Mouse (Mus musculus): Measurements from ENCODE around the gene Dennd4c.

The Dennd4c gene

DNA sequence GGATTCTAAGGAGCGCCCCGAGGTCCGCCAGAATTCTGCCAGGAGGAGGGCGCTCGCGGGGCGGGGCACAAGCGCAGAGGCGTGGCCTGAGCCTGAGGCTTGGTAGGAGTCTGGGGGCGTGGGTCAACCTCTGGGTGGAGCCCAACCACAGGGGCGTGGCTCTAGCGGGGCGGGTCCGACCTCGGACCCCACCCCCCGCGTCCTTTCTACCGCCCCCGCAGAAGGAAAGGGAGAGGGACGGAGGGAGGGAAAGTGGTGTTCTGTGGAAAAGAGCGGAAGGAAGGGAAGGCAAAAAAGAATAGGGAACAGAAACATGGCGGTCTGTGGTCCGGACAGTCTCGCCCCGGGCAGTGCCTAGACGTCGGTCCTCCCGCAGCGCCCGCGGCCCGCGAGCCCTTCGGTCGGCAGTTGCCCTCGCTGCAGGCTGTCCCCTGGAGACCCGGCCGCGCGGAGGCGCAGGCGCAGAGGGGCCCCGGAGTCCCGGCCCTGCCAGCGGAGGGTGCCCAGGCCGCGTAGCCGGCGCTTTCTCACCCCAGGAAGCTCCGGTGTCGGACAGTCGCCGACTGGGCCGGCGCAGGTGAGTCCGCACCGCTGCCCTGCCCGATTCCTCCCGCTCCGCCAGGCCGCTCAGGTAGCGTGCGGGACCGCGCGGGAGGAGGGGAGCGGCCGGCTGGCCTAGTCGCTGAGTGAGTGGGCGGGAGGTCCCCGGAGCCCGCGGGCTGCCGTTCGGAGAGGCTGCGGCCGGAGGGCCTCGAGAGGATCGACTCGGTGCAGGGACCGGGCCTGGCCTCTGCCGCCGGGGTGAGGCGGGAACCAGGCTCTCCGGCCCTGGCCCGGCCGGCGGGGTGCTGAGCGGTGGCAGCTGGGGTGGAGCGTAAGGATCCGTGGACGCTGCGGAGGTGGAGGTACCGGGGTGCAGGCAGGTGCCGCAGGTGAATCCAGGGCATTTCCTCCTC is at the start of gene Dennd4c:
TSS of gene Dennd4c (plus strand) at position 220 of the 956 bp plus-strand sequence.
- DNase-seq, result peak; percentile 97

DNA sequence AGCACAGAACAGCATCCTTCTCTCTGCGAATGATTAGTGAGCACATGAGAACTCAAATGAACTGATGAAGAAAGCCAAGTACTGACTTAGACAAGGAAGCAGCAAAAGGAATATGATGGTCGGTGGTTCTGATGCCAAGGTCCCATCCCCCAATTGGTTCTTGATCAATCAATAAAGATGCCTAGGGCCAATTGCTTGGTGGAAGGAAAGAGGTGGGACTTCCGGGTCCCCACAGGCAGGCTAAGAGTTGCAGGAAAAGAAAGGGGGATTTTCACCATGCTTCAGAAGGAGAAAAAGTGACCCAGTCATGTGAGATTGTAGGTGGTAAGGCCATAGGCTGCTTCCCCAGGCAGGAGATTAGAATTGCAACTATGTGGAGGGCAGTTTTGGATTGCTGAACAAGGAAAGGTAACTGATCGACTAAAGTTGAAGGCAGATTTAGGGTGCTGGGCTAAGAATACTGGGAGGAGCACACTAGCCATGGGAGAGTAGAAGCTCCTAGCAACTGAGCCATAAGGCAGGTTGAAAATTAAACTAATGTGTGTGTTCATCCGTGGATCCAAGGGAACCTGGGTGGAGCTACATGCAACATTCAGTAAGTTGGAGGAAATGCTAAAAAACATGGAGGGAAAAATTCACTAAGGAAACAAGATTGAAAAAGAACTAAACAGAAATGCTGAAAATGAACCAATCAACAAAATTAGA is 49.0 kb upstream of the Dennd4c start:
- peak; percentile 36 for DNase-seq

DNA sequence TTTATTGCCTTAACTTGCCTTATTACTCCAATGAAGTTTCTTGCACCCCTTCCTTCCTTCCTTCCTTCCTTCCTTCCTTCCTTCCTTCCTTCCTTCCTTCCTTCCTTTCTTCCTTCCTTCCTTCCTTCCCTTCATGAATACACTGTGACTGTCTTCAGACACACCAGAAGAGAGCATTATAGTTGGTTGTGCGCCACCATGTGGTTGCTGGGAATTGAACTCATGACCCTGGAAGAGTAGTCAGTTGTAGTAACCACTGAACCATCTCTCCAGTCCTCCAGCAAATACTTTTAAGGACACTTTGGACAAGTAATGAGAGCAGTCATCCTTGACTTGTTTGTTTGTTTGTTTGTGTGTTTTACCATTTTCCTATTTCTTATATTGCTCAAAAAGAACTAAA is 39.6 kb upstream of the Dennd4c start:
- DNase-seq, result no peak

DNA sequence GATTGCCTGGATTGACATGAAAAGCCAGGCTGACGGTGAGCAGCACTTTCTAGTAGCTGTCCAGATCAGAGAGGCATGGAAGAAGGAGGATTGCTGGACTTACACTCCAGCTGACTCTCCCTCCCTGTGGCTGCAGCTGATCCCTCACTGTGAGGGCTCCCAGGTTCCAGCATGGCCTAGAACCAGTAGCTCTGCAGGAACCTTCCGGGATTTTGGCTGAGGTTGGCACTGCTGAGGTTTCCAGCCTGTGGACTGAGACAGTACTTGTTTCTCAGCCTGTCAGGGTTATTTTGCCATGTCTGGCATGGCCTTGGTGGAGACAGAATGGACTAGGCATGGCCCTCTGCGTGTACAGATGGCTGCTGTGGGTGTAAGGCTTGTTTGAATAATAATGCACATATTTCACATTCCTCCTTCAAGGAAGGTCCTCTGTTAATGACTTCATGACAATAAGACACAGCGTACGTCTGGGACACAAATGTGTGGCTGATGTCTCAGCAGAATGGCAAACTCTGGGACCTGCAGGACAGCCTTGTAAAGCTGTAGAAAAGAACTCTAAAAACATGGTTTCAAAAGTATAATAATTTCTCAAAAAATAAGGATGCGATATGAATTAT is 38.2 kb upstream of the Dennd4c start:
- DNase-seq, result no peak

DNA sequence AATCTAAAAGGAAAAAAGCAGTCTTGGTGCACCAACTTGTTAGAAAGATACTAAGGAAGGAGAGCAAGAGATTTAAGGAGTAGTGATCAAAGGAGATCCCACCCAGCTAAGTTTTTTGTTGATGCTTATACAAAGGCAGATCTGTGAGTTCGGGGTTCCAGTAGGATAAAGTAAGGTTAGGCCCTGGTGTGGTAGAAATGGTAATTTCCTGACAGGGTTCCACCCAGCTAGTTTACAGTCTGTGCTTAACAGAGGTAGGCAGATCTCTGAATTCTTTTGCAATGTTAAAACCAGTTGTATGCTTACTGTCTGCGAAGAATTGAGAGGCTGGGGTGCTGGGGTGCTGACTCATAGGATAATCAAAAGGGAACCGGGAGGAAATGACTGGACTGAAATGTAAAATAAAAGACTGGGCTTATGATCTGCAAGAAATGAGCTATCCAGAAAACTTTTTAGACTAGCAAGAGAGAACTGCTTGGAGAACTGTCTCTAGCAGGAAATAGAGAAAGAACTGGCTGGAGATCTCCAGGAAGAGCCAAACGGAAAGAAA is 37.6 kb upstream of the Dennd4c start:
- DNase-seq, result no peak

DNA sequence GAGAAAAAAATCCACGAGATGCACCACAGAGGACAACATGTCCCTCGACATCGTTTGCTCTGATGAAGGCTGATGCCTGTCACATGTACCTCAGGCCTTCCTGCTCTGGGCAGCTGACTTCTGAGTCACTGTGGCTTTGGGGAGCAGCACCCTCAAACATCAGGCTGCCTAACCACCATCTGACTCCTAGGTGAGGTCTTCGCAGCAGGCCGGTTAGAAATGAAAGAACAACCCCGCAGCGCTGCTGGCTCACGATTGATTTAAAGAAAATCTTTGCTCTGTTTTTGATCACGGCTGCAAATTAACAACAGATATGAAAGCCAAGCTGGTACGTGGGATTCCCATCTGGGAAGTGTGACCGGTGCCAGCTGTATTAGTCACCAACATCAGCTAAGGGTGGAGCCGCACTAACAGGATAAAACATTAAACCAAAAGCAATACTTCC is 35.6 kb upstream of the Dennd4c start:
- DNase-seq, result no peak

DNA sequence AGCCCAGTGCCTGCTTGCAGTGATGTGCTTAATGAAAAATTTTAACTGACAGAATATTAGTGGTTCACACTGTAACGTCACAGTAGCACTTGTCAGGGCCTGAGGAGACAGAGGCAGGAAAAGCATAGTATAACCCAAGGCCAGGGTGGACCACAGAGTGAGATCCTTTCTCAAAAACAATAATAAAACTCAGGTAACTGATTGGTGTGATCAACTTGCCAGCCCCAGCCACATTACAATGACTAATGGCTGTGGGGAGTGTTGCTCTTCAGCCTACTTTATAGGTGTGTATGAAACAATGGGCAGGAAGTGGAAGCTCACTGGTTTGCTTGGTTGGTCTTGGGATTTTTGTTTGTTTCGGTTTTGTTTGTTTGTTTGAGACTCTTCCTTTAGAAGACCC is 34.8 kb upstream of the Dennd4c start:
- no peak for DNase-seq

DNA sequence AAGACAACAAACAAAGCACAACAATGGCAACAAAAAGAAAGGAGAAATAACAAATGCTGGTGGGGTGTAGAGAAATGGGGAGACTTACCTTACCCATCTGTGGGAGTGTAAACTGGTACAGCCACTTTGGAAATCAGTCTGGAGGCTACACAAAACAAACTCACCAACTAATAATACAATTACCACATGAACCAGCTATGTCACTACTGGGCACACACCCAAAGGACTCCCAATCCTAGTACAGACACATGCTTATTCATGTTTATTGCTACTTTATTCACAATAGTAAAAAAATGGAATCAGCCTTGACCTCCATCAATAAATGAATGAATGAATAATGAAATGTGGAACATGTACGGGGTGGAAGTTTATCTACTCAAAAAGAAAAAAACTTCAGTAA is 33.0 kb upstream of the Dennd4c start:
- no peak for DNase-seq

DNA sequence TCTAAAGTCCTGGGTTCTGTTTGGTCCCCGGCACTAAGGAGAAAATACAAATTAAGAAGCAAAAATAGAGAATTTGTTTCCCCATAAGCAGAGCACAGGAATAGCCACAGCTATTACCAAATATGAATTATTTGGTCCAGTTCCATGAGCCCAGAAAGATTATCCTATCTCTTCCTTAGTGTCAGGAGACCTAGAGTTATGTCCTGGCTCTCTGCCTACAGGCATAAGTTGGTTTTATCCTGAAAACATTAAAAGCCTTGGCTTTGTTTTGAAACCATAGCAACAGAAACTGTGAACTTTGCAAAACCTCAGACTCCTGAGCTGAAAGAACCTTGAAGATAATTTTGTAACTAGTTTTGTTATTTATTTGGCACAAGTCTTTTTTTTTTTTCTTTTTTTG is 31.2 kb upstream of the Dennd4c start:
- peak; percentile 17 for DNase-seq

DNA sequence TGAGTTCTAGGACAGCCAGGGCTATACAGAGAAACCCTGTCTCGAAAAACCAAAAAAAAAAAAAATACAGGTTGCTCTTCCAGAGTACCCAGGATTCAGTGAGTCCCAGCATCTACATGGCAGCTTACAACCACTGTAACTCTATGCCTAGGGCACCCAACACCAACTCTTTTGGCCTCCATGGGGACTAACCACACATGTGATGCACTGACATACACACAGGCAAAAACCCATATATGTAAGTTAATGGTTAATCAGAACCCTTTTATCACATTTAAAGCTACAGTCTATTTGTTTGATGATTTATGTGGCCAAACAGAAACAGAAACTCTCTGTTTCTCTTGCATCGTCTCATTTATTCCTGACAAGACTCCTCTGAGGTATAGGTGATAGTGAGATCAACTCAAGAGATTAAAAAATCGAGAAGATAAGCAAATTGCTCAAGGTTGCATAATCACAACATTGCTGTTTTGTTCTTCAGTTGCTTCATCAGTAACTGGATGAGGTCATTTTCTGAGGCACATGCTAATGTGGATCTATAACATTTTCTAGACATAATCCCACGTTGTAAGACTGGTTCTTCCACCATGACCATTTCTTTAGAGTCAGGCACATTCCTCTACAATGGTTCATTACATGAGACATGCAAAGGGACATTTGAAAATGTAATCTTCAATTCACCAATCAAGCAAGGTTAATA is 29.3 kb upstream of the Dennd4c start:
- DNase-seq, result no peak

DNA sequence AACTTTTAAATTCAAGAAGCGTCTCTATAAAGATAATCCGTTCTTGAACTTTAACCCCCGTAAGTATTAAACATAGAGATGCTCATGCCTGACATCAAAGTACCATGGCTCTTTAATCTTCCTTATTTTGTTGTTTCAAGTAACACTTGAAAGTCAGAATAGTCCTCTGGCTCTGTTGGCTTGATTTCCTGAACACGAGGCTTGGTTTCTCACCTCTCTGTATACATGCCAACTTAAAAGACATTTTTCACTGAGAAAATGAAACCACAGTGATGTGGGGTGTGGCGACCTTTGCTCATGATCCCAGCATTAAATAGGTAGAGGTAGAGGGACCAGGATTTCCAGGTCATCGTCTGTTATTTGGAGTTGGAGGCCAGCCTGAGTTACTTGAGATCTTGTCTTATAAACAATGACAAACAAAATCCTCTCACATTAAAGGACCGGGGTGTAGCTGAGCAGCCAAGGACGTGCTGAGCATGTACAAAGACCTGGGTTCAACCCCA is 26.4 kb upstream of the Dennd4c start:
- DNase-seq, result no peak

DNA sequence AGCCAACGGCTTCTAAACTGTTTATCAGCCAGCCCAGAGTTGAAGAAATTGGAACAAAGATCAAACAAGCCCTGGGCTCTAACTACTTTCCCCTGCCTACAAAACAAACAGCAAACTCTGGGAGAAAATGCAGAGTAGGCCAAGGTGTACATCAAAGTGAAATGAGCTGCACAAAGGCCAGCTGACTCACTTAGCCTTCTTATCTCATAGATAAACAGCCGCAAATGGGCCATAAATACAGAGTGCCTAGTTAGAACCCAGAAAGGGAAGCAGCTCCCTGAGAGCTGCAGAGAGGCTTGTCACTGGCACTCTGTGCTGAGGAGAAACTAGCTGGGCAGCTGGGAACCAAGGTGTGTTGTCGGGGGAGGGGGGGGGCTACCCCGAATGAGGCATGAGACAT is 23.2 kb upstream of the Dennd4c start:
- DNase-seq, result no peak

DNA sequence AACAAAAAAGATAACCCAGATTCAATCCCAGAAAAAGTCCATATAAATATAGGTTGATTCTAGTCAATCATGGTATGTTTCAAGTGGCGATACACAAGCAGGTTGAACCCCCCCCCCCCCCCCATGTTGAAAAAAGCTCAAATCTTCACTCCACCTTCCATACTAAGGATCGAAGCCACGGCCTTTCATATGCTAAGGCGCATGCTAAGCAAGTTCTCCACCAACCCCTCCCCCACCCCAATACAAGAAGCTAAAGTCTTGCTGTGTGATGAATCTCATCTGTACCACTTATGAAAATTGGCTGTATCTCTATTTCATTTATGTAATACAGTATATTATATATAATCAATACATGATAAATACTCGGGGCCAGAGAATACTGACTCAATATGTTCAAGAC is 22.2 kb upstream of the Dennd4c start:
- no peak for DNase-seq

DNA sequence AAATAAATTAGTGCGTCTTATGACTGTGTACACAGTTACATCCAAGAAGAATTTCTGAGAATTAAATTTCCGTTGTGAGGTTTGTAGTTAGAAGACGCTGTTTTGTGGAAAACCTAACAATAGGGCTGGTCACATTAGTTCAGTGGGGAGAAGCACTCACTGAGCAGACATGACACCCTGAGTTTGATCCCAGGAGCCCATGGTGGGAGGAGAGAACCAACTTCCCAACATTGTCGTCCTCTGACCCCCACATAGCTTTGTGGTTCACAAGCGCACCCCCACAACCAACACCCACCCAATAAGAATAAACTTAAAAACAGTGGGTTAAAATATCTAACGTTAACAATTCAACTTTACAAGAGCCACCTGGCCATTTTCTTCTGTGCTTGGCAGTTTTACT is 18.5 kb upstream of the Dennd4c start:
- no peak for DNase-seq

DNA sequence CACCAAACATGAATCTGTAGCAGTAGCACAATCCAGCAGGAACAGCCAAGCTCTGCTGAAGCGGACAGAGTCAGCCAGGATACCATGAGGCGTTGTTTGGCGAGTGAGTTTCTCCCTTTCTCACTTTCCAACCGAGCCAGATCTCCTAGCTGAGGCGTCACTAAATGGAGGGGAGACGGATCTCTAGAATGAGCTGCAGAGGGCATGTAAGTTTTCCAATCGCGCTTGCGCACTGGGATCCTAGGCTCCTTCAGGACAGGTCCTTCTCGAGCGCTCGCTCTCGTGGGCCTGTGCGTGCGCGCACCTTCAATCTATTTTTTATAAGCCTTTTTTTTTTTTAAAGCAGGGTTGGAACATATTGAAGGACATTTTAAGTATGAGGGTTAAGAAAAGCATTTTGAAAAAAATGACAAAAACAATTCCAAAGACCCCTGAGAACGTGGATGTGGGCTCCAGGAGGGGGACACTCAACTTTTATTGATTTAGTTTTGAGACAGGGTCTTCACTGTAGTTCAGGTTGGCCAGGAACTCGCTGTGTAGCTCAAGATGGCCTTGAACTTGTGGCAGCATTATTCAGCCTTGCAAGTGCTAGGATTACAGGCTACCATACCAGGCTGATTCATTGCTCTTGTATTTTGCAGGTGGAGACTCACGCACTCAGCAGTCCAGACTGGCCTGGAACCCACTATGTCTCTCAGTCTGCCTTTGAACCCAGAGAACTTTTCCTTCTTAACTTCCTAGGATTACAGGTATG is 14.1 kb upstream of the Dennd4c start:
- no peak for DNase-seq

DNA sequence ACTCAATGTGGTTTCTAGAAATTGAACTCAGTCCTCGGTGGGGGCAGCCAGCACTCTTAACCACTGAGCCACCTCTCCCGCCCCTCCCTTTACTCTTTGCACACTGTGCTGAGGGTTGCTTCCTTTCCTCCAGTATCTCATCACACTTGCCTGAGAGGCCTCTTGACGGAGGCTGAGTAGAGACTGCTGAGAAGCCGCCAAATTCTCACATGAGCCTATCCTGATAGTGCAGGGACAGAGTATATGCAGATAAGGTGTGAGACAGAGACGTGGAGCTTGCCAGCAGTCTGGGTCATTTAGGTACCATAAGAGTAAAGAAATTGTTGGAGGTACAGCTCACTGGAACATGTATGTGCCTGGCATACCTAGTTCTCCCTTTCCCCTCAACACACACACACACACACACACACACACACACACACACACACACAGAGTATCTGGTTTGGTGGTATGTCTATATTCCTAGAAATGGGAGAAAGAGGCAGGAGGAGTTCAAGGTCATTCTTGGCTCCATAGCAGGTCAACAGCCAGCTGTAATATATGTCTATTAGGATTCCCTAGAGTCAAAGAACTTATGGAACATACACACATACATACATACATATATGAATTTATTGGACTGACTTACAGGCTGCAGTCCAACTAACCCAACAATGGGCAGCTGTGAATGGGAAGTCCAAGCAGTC is 8.9 kb upstream of the Dennd4c start:
- DNase-seq, result no peak

DNA sequence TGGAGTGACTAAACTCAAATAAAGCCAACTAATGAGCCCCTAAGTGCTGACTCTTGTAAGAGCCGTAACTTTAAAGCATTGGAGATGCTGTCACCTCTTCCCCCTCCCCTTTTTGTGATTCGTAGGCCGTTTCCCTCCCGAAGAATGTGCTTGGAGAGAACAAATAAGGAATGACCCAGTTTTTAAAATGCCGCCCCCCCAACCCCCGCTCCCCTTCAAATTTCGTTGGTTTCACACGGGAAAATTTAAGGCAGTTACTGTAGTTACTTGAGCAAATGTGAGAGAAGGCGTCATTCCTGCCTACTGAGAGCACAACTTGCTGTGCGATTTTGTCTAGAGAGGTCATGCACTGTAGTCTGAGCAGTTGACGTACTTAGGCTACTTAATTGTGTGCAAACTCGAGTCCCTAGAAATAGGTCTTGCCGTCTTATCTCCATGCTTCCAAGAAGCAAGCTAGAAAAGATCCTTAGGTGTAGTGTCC is 1.0 kb downstream of the Dennd4c start:
- DNase-seq, result no peak

DNA sequence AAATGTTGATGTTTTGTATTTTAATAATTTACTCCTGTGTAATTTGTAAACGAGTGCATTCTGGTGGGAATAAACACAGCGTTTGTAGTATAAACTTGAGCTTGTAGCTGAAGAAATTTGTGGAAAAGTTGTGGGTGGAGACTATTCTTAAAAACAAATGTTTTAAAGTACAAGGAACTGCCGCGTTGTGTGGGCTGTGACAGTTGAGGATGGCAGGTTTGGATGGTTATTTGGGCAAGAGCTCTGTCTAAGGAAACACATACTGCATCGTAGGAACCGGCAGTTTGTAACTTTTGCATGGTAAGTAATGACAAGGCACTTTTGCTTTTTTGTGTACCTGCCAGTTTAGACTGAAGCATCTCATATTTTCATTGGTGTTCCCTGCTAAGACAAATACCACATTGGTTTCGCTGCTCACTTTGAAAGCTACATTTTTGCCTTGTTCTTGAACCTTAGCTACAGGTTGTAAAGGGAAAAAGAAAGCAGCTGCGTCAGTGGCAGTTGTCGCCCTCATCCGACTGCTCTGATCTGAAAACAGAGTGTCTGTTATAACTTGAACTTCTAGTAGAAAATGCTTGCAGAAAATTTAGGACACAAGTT is 2.1 kb downstream of the Dennd4c start:
- DNase-seq, result no peak

DNA sequence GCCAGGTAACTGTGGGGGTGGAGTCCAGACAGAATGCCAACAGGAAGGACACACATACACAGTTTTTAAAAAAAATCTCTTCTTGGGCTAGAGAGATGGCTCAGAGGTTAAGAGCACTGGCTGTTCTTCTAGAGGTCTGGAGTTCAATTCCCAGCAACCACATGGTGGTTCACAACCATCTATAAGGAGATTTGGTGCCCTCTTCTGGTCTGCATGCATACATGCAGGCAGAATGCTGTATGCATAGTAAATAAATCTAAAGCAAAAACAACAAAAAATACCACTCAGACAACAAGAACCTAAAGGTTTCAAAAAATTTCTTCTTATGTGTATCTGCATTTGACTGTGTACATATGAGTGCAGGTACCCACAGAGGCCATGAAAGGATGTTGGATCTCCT is 16.0 kb downstream of the Dennd4c start:
- DNase-seq, result no peak

DNA sequence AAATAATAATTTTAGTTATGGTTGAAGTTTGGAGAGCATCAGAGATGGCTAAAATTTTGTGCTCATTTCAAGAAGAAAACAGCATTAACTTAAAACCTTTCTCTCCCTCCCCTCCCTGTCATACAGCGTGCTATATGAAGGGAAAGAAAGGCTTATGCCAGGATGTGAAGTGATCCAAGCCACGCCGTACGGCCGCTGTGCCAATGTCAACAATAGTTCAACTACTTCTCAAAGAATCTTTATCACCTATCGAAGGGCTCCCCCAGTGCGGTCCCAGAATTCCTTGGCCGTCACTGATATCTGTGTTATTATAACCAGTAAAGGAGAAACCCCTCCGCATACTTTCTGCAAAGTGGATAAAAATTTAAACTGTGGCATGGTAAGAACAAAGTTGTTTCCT is 29.2 kb downstream of the Dennd4c start:
- no peak for DNase-seq

DNA sequence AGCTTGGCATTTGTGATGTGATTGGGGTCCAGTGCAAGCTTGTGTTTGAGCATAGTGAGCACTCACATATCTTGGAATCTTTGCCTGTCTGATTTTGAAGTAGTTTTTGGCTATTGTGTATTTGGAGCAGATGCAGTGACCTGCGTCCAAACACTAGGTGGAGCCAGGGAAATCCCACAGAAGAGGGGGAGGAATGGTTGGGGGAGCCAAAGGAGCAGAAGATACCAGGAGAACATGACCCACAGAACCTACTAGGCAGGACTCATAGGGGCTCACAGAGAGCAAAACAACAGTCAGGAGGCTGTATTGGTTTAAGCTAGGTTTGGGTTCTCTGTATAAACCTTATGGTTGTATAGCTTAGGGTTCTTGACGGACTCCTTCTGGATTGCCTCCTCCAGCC is 62.2 kb downstream of the Dennd4c start:
- peak; percentile 8 for DNase-seq

Data from kidney, adult 9 months (tissue).